Mouse (Mus musculus) lung, postnatal 0 days (tissue): ENCODE results near the gene Gm5485. TPM values are rescaled to one million over a fixed set of nuclear protein-coding genes. Genes with fewer than 3 reads are reported as not detected.

Source experiments
- ATAC-seq: fragments of 200-750 bp; cut with Nextera tagmentation; 2 replicates; pipeline ENCODE4 v1.8.0; 2017; ENCODE audit warnings: moderate library complexity
- DNase-seq: peaks from one replicate; pipeline ENCODE4 v3.0.0-alpha.2; 2016; ENCODE audit warnings: low spot score
- H3K27ac ChIP-seq: fragments of 300-500 bp; sonication (generic); 2 replicates; pipeline ENCODE4 v1.5.1; 2014; ENCODE audit warnings: antibody characterized with exemption, mild to moderate bottlenecking, low read length, mixed read lengths
- H3K27me3 ChIP-seq: fragments of 300-500 bp; sonication (generic); replicated peaks from 2 replicates; pipeline ENCODE4 v1.6.1; 2014; ENCODE audit warnings: low read length, mixed read lengths; ENCODE audit not compliant: insufficient read depth
- H3K36me3 ChIP-seq: fragments of 300-500 bp; sonication (generic); 2 replicates; pipeline ENCODE4 v1.6.1; 2014; ENCODE audit warnings: low read length, mixed read lengths; ENCODE audit not compliant: insufficient read depth
- H3K4me1 ChIP-seq: fragments of 300-500 bp; sonication (generic); 2 replicates; pipeline ENCODE4 v1.6.1; 2014; ENCODE audit warnings: antibody characterized with exemption, low read depth, low read length, mixed read lengths; ENCODE audit not compliant: insufficient read depth
- H3K4me2 ChIP-seq: fragments of 300-500 bp; sonication (generic); replicated peaks from 2 replicates; pipeline ENCODE4 v1.6.1; 2014; ENCODE audit warnings: low read depth, mild to moderate bottlenecking, low read length, moderate library complexity, mixed read lengths
- H3K4me3 ChIP-seq: fragments of 300-500 bp; sonication (generic); 2 replicates; pipeline ENCODE4 v1.5.1; 2014; ENCODE audit warnings: low read depth, low read length
- H3K9ac ChIP-seq: fragments of 300-500 bp; sonication (generic); replicated peaks from 2 replicates; pipeline ENCODE4 v1.6.1; 2014; ENCODE audit warnings: low read depth, mild to moderate bottlenecking
- H3K9me3 ChIP-seq: fragments of 300-500 bp; sonication (generic); 2 replicates; pipeline ENCODE4 v1.6.1; 2016; ENCODE audit warnings: low read length, mixed read lengths
- CTCF ChIP-seq: IDR thresholded peaks from 2 replicates; pipeline ENCODE4 v1.5.1; 2016; ENCODE audit warnings: antibody characterized with exemption, mild to moderate bottlenecking
- EP300 ChIP-seq: IDR thresholded peaks from 2 replicates; pipeline ENCODE4 v1.6.1; 2016; ENCODE audit warnings: antibody characterized with exemption, mild to moderate bottlenecking, control low read depth
- WGBS: fragments of 180-500 bp; shearing (Covaris S2); extraction: QIAGEN DNeasy Blood & Tissue Kit; methylation state at CpG from one replicate; pipeline ENCODE4 v1.1.7; 2014; 5-methylcytosine and 5-hydroxymethylcytosine counted together
- polyA plus RNA-seq: library from polyadenylated mRNA; unstranded; fragments of >200 nt; fragmentation: Nextera tagmentation; extraction: Ambion mirVana; gene quantifications from 2 replicates; pipeline ENCODE4 v1.2.1, GENCODE M21; 2015

Gene Gm5485
- polyA plus RNA-seq, 1 experiment from 2014 or later = 0.20 TPM

- DNase-seq = no peak
- no peak for ATAC-seq
- H3K36me3 ChIP-seq = no peaks in the 10 kb centered on the region
- 78% methylated on average over 10 of the region's 10 CpGs for WGBS
- H3K27me3 ChIP-seq = no peaks in the 10 kb centered on the region
- H3K9me3 ChIP-seq = no peaks in the 10 kb centered on the region
- H3K27ac ChIP-seq = no peak overlapping the region
- H3K9ac ChIP-seq = no peak overlapping the region
- no peak for TF ChIP-seq EP300
- H3K4me3 ChIP-seq = no peak overlapping the region
- H3K4me2 ChIP-seq = no peak overlapping the region
- H3K4me1 ChIP-seq = no peaks in the 10 kb centered on the region
Observed at GRCm38 (mm10) chr16:48405674-48406403, 6.4 kb downstream of the Gm5485 start.

- no peaks in the 10 kb centered on the region for H3K36me3 ChIP-seq
- no peaks in the 10 kb centered on the region for H3K27me3 ChIP-seq
- H3K4me3 ChIP-seq = no peak overlapping the region
- no peak for ATAC-seq
- H3K9ac ChIP-seq = no peak overlapping the region
- no peak overlapping the region for H3K4me2 ChIP-seq
- DNase-seq = no peak
- H3K4me1 ChIP-seq = no peaks in the 10 kb centered on the region
- no peak for TF ChIP-seq CTCF
- no peak for TF ChIP-seq EP300
- H3K9me3 ChIP-seq = no peaks in the 10 kb centered on the region
- no peak overlapping the region for H3K27ac ChIP-seq
Observed at GRCm38 (mm10) chr16:48404009-48404408, 8.2 kb downstream of the Gm5485 start.

GRCm38 (mm10) chr16:48403423-48403822 lies 8.8 kb downstream of the Gm5485 start:
- DNase-seq (no peak), ATAC-seq (no peak)
- Histone ChIP-seq H3K4me1 (no peaks in the 10 kb centered on the region), H3K9ac (no peak overlapping the region), H3K4me2 (no peak overlapping the region), H3K9me3 (no peaks in the 10 kb centered on the region), H3K36me3 (no peaks in the 10 kb centered on the region), H3K4me3 (no peak overlapping the region), H3K27ac (no peak overlapping the region), H3K27me3 (no peaks in the 10 kb centered on the region)
- TF ChIP-seq EP300 (no peak), CTCF (no peak)
- WGBS = 52% methylated on average over 3 of the region's 3 CpGs

- no peak overlapping the region for H3K4me3 ChIP-seq
- ATAC-seq = no peak
- no peak for DNase-seq
- H3K27me3 ChIP-seq = no peaks in the 10 kb centered on the region
- 59% methylated on average over 4 of the region's 4 CpGs for WGBS
- no peak overlapping the region for H3K9ac ChIP-seq
- no peaks in the 10 kb centered on the region for H3K36me3 ChIP-seq
- no peak overlapping the region for H3K4me2 ChIP-seq
- H3K9me3 ChIP-seq = no peaks in the 10 kb centered on the region
- TF ChIP-seq EP300 (no peak), CTCF (no peak)
- no peaks in the 10 kb centered on the region for H3K4me1 ChIP-seq
- no peak overlapping the region for H3K27ac ChIP-seq
Observed at GRCm38 (mm10) chr16:48402963-48403362, 9.3 kb downstream of the Gm5485 start.

- TF ChIP-seq EP300 = no peak
- TF ChIP-seq CTCF = no peak
- no peaks in the 10 kb centered on the region for H3K4me1 ChIP-seq
Observed at GRCm38 (mm10) chr16:48395278-48395677, 16.9 kb downstream of the Gm5485 start.

GRCm38 (mm10) chr16:48386982-48387381 lies 25.2 kb downstream of the Gm5485 start:
- Histone ChIP-seq H3K4me3 (no peak overlapping the region), H3K4me2 (no peak overlapping the region), H3K4me1 (no peaks in the 10 kb centered on the region), H3K9me3 (no peaks in the 10 kb centered on the region), H3K36me3 (no peaks in the 10 kb centered on the region), H3K27ac (no peak overlapping the region), H3K27me3 (no peaks in the 10 kb centered on the region), H3K9ac (no peak overlapping the region)
- TF ChIP-seq EP300 (no peak), CTCF (no peak)
- ATAC-seq (no peak), DNase-seq (no peak)
- WGBS = 78% methylated on average over 2 of the region's 2 CpGs

More at GRCm38 (mm10) chr16:48395278-48395677, 16.9 kb downstream of the Gm5485 start:
- WGBS = 72% methylated on average over 2 of the region's 2 CpGs
- Histone ChIP-seq H3K27me3 (no peaks in the 10 kb centered on the region), H3K4me3 (no peak overlapping the region), H3K9ac (no peak overlapping the region), H3K36me3 (no peaks in the 10 kb centered on the region), H3K4me2 (no peak overlapping the region), H3K9me3 (no peaks in the 10 kb centered on the region), H3K27ac (no peak overlapping the region)
- ATAC-seq (no peak), DNase-seq (no peak)
